Mouse (Mus musculus) embryonic facial prominence, embryonic 14.5 days (tissue): ENCODE measurements at regions not wholly inside any gene's neighbourhood (a gene's known extent, or its start where the extent isn't known, plus 50 kb on each side); places are given as distances from the start of the nearest gene placed in this dataset.

Experiments
- ATAC-seq: fragments of 200-750 bp; cut with Nextera tagmentation; 2 replicates; pipeline ENCODE4 v1.8.0; 2017; ENCODE audit warnings: low read depth, moderate number of reproducible peaks, moderate TSS enrichment
- DNase-seq: peaks from one replicate; pipeline ENCODE4 v3.0.0-alpha.2; 2015; ENCODE audit warnings: low spot score
- H3K27ac ChIP-seq: fragments of 300-500 bp; sonication (generic); replicated peaks from 2 replicates; pipeline ENCODE4 v1.5.1; 2014; ENCODE audit warnings: low read depth, mild to moderate bottlenecking, low read length, moderate library complexity
- H3K27me3 ChIP-seq: fragments of 300-500 bp; sonication (generic); replicated peaks from 2 replicates; pipeline ENCODE4 v1.6.1; 2014; ENCODE audit warnings: low read length; ENCODE audit not compliant: control insufficient read depth, insufficient read depth
- H3K36me3 ChIP-seq: fragments of 300-500 bp; sonication (generic); 2 replicates; pipeline ENCODE4 v1.6.1; 2014; ENCODE audit warnings: low read length, mixed read lengths; ENCODE audit not compliant: control insufficient read depth, insufficient read depth
- H3K4me1 ChIP-seq: fragments of 300-500 bp; sonication (generic); 2 replicates; pipeline ENCODE4 v1.6.1; 2014; ENCODE audit warnings: antibody characterized with exemption, low read length; ENCODE audit not compliant: control insufficient read depth, insufficient read depth
- H3K4me2 ChIP-seq: fragments of 300-500 bp; sonication (generic); 2 replicates; pipeline ENCODE4 v1.6.1; 2014; ENCODE audit warnings: low read depth, mild to moderate bottlenecking, low read length, moderate library complexity, mixed read lengths
- H3K4me3 ChIP-seq: fragments of 300-500 bp; sonication (generic); 2 replicates; pipeline ENCODE4 v1.5.1; 2014; ENCODE audit warnings: low read depth, mild to moderate bottlenecking, low read length
- H3K9ac ChIP-seq: fragments of 300-500 bp; sonication (generic); 2 replicates; pipeline ENCODE4 v1.6.1; 2014; ENCODE audit warnings: low read depth, mild to moderate bottlenecking, low read length, moderate library complexity, mixed read lengths
- H3K9me3 ChIP-seq: fragments of 300-500 bp; sonication (generic); 2 replicates; pipeline ENCODE4 v1.6.1; 2016; ENCODE audit warnings: low read length; ENCODE audit not compliant: control insufficient read depth
- WGBS: fragments of 180-500 bp; shearing (Covaris S2); extraction: QIAGEN DNeasy Blood & Tissue Kit; methylation state at CpG from one replicate; pipeline ENCODE4 v1.1.7; 2014; 5-methylcytosine and 5-hydroxymethylcytosine counted together

- no peak overlapping the region for H3K4me3 ChIP-seq
- DNase-seq = no peak
- ATAC-seq = no peak
- H3K9me3 ChIP-seq = no peaks in the 10 kb centered on the region
- H3K27ac ChIP-seq = no peak overlapping the region
- WGBS = 82% methylated on average over 6 of the region's 6 CpGs
- no peaks in the 10 kb centered on the region for H3K27me3 ChIP-seq
- no peak overlapping the region for H3K4me2 ChIP-seq
- no peaks in the 10 kb centered on the region for H3K36me3 ChIP-seq
- no peak overlapping the region for H3K9ac ChIP-seq
- H3K4me1 ChIP-seq = no peaks in the 10 kb centered on the region
These were observed 230.5 kb upstream of the Habp2 start for GRCm38 (mm10) chr19:56056397-56056796.

- Histone ChIP-seq H3K4me2 (no peak overlapping the region), H3K4me1 (no peaks in the 10 kb centered on the region), H3K36me3 (no peaks in the 10 kb centered on the region), H3K27ac (no peak overlapping the region), H3K27me3 (no peaks in the 10 kb centered on the region), H3K9me3 (no peaks in the 10 kb centered on the region), H3K4me3 (no peak overlapping the region), H3K9ac (no peak overlapping the region)
- 57% methylated on average over 10 of the region's 10 CpGs for WGBS
- DNase-seq = peak; percentile 42
- ATAC-seq = peak; percentile 67
These were observed 224.9 kb upstream of the Habp2 start for GRCm38 (mm10) chr19:56061882-56062540.

DNA sequence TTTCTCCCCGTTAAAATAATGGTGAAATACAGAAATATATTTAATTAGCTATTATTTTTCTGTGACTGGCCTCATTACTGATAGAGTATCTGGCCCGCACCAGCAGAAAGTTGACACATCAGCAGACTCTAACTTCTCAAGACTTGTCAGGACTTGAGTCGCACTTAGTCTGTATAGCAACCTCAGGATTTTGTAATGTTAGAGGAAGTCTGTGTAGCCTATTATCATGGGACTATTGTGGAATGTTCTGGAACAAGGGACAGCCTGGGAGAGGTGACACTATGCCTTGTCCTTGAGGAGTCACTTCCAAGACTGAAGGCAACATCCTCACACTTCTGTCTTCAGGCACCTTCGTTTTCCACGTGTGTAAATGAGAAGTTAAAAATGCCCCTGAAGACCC, 223.8 kb upstream of the Habp2 start:
- no peak overlapping the region for H3K27ac ChIP-seq
- WGBS = 65% methylated on average over 5 of the region's 5 CpGs
- H3K4me3 ChIP-seq = no peak overlapping the region
- ATAC-seq (no peak), DNase-seq (no peak)
- H3K9me3 ChIP-seq = no peaks in the 10 kb centered on the region
- no peak overlapping the region for H3K9ac ChIP-seq
- H3K4me2 ChIP-seq = no peak overlapping the region
- H3K4me1 ChIP-seq = 0 out of 2 replicates have a peak, but pooled peaks cover 3% of the 10 kb centered on the region
- H3K36me3 ChIP-seq = no peaks in the 10 kb centered on the region
- H3K27me3 ChIP-seq = no peaks in the 10 kb centered on the region

GRCm38 (mm10) chr19:56065730-56066129, 221.2 kb upstream of the Habp2 start:
- H3K4me2 ChIP-seq = no peak overlapping the region
- no peak overlapping the region for H3K27ac ChIP-seq
- no peaks in the 10 kb centered on the region for H3K9me3 ChIP-seq
- no peak overlapping the region for H3K9ac ChIP-seq
- no peaks in the 10 kb centered on the region for H3K36me3 ChIP-seq
- H3K4me3 ChIP-seq = no peak overlapping the region
- WGBS = 71% methylated on average over 6 of the region's 6 CpGs
- no peaks in the 10 kb centered on the region for H3K27me3 ChIP-seq
- peaks cover 10% of the 10 kb centered on the region; the same call in 1 of the 2 replicates for H3K4me1 ChIP-seq
- no peak for ATAC-seq
- DNase-seq = no peak

DNA sequence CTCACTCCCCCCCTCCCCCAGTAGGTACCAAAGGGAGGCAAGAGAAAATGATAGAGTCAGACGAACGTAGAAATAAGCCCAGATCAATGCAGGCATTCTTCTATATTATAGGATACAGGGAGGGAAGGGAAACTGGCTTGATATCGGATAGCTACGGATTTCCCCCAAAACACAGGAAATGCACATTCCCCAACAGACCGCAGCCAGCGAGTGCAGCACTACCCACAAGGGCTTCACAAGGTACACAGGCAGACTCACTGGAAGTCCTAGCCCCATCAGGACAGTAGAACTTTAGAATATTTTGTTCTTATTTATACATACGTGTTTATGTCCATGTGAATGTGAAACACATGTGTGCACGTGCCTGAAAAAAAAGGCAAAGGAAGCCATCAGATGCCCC, 218.8 kb upstream of the Habp2 start:
- 46% methylated on average over 8 of the region's 8 CpGs for WGBS
- DNase-seq (peak; percentile 60), ATAC-seq (no peak)
- Histone ChIP-seq H3K36me3 (no peaks in the 10 kb centered on the region), H3K9me3 (no peaks in the 10 kb centered on the region), H3K4me1 (peaks cover 22% of the 10 kb centered on the region), H3K4me2 (no peak overlapping the region), H3K9ac (no peak overlapping the region), H3K4me3 (no peak overlapping the region), H3K27ac (no peak overlapping the region), H3K27me3 (no peaks in the 10 kb centered on the region)

GRCm38 (mm10) chr19:56068854-56069253, 218.1 kb upstream of the Habp2 start:
- Histone ChIP-seq H3K36me3 (no peaks in the 10 kb centered on the region), H3K4me1 (peaks cover 22% of the 10 kb centered on the region), H3K4me3 (no peak overlapping the region), H3K27me3 (no peaks in the 10 kb centered on the region), H3K4me2 (no peak overlapping the region), H3K27ac (0 out of 2 replicates have a peak overlapping the region, but pooled peaks have one; percentile 8), H3K9me3 (no peaks in the 10 kb centered on the region), H3K9ac (no peak overlapping the region)
- 56% methylated on average over 12 of the region's 12 CpGs for WGBS
- ATAC-seq = no peak
- no peak for DNase-seq

DNA sequence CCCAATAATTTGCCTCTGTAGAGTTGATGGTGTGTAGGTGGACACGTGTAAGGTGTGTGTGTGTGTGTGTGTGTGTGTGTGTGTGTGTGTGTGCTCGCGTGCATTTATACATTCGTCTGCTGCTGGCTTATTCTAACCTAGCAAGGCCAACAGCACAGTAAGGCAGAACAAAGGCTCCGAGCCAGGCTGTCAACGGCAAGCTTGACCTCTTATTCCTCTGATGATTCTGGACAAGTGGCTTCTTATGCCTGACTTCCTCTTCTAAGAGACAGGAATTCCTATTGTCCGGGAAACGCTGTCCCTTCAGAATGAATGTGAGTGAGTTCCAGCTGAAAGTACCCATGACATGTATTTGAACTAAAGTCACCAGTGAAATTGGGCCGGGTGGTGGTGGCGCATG, 217.7 kb upstream of the Habp2 start:
- ATAC-seq (no peak), DNase-seq (peak; percentile 46)
- Histone ChIP-seq H3K4me3 (no peak overlapping the region), H3K4me1 (peaks cover 22% of the 10 kb centered on the region), H3K36me3 (no peaks in the 10 kb centered on the region), H3K9ac (no peak overlapping the region), H3K9me3 (no peaks in the 10 kb centered on the region), H3K4me2 (no peak overlapping the region), H3K27ac (no peak overlapping the region), H3K27me3 (no peaks in the 10 kb centered on the region)
- WGBS = 58% methylated on average over 10 of the region's 10 CpGs

GRCm38 (mm10) chr19:56071340-56071739, 215.6 kb upstream of the Habp2 start:
- Histone ChIP-seq H3K9me3 (no peaks in the 10 kb centered on the region), H3K4me2 (peak overlapping the region; percentile 13; the same call in 1 of the 2 replicates), H3K27me3 (no peaks in the 10 kb centered on the region), H3K36me3 (no peaks in the 10 kb centered on the region), H3K9ac (no peak overlapping the region), H3K4me3 (no peak overlapping the region), H3K27ac (0 out of 2 replicates have a peak overlapping the region, but pooled peaks have one; percentile 8), H3K4me1 (peaks cover 22% of the 10 kb centered on the region)
- 24% methylated on average over 4 of the region's 4 CpGs for WGBS
- ATAC-seq (peak; percentile 67), DNase-seq (no peak)

DNA sequence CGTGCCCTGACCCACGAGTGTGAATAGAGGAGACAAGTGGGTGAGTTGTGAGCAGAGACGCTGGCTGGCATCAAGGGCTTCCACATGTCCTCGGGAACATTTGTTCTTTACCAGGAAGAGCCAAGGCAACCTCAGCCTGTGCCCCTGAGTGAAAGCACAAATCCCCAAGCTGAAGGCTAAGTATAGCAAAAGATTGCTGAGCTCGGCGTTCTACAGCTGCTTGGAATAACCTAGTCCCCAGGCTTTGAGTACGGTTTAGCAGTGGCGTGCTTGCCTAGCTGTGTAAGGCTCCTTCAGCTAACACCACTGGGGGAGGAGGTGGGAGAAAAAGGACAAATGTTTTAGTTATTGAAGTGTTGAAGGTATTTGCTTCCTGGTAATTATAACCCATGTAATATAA, 210.8 kb upstream of the Habp2 start:
- Histone ChIP-seq H3K9me3 (no peaks in the 10 kb centered on the region), H3K27ac (no peak overlapping the region), H3K36me3 (no peaks in the 10 kb centered on the region), H3K4me1 (peaks cover 8% of the 10 kb centered on the region), H3K27me3 (no peaks in the 10 kb centered on the region), H3K4me3 (no peak overlapping the region), H3K4me2 (no peak overlapping the region), H3K9ac (no peak overlapping the region)
- 75% methylated on average over 8 of the region's 8 CpGs for WGBS
- ATAC-seq (peak; percentile 50; the same call in 1 of the 2 replicates), DNase-seq (no peak)
